Mouse (Mus musculus) CH12F3 (cell line): Measurements from ENCODE around the gene Snx21.

ENCODE experiments used
- in situ Hi-C: fragments of 300-500 bp; cut with MboI; formaldehyde crosslinking; loops from 2 replicates; pipeline ENCODE4 v1.14.3; 2020; ENCODE audit warnings: low sequenced_read_pairs

The Snx21 gene

GRCm38 (mm10) chr2:164769258-164770037 lies 16.2 kb upstream of the Snx21 start, which contains the start of gene Ube2c:
TSS of gene Ube2c (plus strand) at chr2:164769898.
- in situ Hi-C loops = no loop called here

GRCm38 (mm10) chr2:164770279-164770678 lies 15.3 kb upstream of the Snx21 start:
- in situ Hi-C loops = no loop called here

GRCm38 (mm10) chr2:164771123-164771522 lies 14.5 kb upstream of the Snx21 start:
- in situ Hi-C loops = no loop called here

GRCm38 (mm10) chr2:164773229-164773988 lies 12.2 kb upstream of the Snx21 start:
- in situ Hi-C loops = no loop called here

- in situ Hi-C loops = no loop called here
These were observed 11.6 kb upstream of the Snx21 start for GRCm38 (mm10) chr2:164773989-164774364.

GRCm38 (mm10) chr2:164776130-164776529 lies 9.5 kb upstream of the Snx21 start:
- in situ Hi-C loops = no loop called here

- in situ Hi-C loops = no loop called here
These were observed 8.8 kb upstream of the Snx21 start for GRCm38 (mm10) chr2:164776801-164777200.

- in situ Hi-C loops = no loop called here
These were observed 8.2 kb upstream of the Snx21 start for GRCm38 (mm10) chr2:164777246-164778014.

GRCm38 (mm10) chr2:164778015-164778287 lies 7.7 kb upstream of the Snx21 start:
- in situ Hi-C loops = no loop called here

GRCm38 (mm10) chr2:164778809-164779208 lies 6.8 kb upstream of the Snx21 start:
- in situ Hi-C loops = no loop called here

GRCm38 (mm10) chr2:164779481-164780086 lies 6.0 kb upstream of the Snx21 start, which contains the start of gene Tnnc2:
TSS of gene Tnnc2 (minus strand) at chr2:164779967.
- in situ Hi-C loops = no loop called here

- in situ Hi-C loops = no loop called here
These were observed 3.7 kb upstream of the Snx21 start for GRCm38 (mm10) chr2:164781876-164782275.

GRCm38 (mm10) chr2:164783926-164784581 lies 1.6 kb upstream of the Snx21 start:
- in situ Hi-C loops = no loop called here

GRCm38 (mm10) chr2:164784869-164785420 lies 678 bp upstream of the Snx21 start:
- in situ Hi-C loops = no loop called here

GRCm38 (mm10) chr2:164786388-164786885 lies 814 bp downstream of the Snx21 start:
- in situ Hi-C loops = no loop called here

GRCm38 (mm10) chr2:164787032-164787431 lies 1.4 kb downstream of the Snx21 start:
- in situ Hi-C loops = no loop called here

- in situ Hi-C loops = no loop called here
These were observed 2.2 kb downstream of the Snx21 start for GRCm38 (mm10) chr2:164787779-164788178.

- in situ Hi-C loops = no loop called here
These were observed 2.8 kb downstream of the Snx21 start for GRCm38 (mm10) chr2:164788411-164788810.

- in situ Hi-C loops = no loop called here
These were observed 4.8 kb downstream of the Snx21 start for GRCm38 (mm10) chr2:164790451-164790850.

- in situ Hi-C loops = no loop called here
These were observed 6.2 kb downstream of the Snx21 start for GRCm38 (mm10) chr2:164791841-164792261.
